Mouse (Mus musculus) neural tube, postnatal 0 days (tissue): ENCODE results near the gene Rfx4. TPM values are rescaled to one million over a fixed set of nuclear protein-coding genes. Genes with fewer than 3 reads are reported as not detected.

Experiments used
- polyA plus RNA-seq: library from polyadenylated mRNA; unstranded; fragments of >200 nt; fragmentation: Nextera tagmentation; extraction: Ambion mirVana; gene quantifications from 2 replicates; pipeline ENCODE4 v1.2.1, GENCODE M21; 2015

Gene Rfx4
- 15.1 and 19.6 TPM in 2 replicates for polyA plus RNA-seq

DNA sequence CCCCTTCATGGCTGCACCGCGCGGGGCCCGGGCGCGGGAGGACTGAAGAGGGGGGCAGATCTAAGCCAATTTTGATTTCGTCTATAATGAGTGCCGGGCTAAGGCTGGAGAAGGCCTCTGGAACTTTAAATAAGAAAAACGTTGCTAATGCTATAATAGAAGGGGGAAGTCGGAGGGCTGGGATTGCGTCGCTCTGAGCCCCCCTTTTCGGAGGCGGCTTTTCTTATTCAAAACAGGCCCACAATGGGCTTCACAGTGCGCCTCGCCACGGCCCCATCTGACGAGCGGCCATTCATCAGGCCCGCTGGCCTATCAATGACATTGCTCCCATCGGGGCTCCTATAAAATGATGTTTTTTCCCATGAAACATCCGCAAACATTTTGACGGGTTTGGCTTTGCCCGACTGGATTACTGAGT lies at the start of gene Rfx4:
Gene Rfx4 (plus strand): TSS at position 277 of the 418 bp plus-strand sequence.

GRCm38 (mm10) chr10:84916810-84917730 lies 161.2 kb downstream of the Rfx4 start, which contains the start of gene Ric8b:
Gene Ric8b (plus strand): TSS chr10:84917616.

Other genes with a start within 250 kb of the Rfx4 start
- gene Ckap4, start 222.0 kb upstream of the Rfx4 start, polyA plus RNA-seq = 55.6 and 60.9 TPM in 2 replicates
- 21.7 and 22.9 TPM in 2 replicates for gene Tcp11l2, start 179.4 kb upstream of the Rfx4 start, polyA plus RNA-seq
- 9.0 and 10.1 TPM in 2 replicates for gene Polr3b, start 133.8 kb upstream of the Rfx4 start, polyA plus RNA-seq
- gene Ric8b, start 161.6 kb downstream of the Rfx4 start, polyA plus RNA-seq = 29.8 and 31.3 TPM in 2 replicates